Comparison of ENCODE assay signal across 11 mouse cellular contexts in the genomic region with DNA sequence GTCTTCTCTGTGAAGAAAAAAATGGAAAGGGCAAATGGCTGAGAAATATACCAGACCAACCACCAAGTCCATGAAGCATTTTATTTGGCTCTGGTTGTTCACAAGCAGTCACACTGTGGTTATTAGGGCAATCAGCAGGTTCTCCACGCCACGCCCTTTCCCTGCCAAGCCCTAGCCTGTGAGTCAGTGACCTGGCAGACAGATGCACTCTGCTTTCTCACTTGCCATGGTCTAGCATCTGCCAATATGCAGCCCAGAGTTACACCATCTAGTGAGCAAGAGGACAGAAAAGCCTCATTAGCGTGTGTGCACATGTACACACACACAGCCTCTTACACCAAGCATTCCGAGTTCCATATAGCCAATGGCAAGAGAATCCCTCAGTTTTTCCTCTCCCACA. TPM values are rescaled to one million over a fixed set of nuclear protein-coding genes. Genes with fewer than 3 reads are reported as not detected.
A peak's percentile ranks its signal among the peaks of the same experiment; 100 is the strongest.
DNase-seq lines count a peak whose midpoint lies in the region; ATAC-seq lines count a peak whose summit lies in the region.
"Had no signal": no experiment of that assay in that cellular context is flagged by ENCODE, and none has a peak within 500 bp of the region (broad histone marks: within the 10 kb centered on the region; RNA-seq: fewer than 3 reads in every experiment).

No protein-coding gene starts in this region.

- WGBS in heart, embryonic 11.5 days (ENCODE audit: insufficient replicate concordance), result 94% methylated on average over 4 of the region's 4 CpGs

- no peaks in the 10 kb centered on the region for H3K27me3 ChIP-seq in heart, embryonic 11.5 days (ENCODE audit: control insufficient read depth, insufficient read depth, low read length)

- H3K4me2 ChIP-seq in heart, embryonic 11.5 days, result no peak overlapping the region

- no peaks in the 10 kb centered on the region for H3K9me3 ChIP-seq in heart, embryonic 11.5 days (replicated peaks; ENCODE audit: control insufficient read depth, low read length)
- H3K9me3 ChIP-seq: forebrain, embryonic 10.5 days had no signal

- no peak; the same call in 1 of the 2 replicates for ATAC-seq in heart, embryonic 11.5 days (replicated peaks; ENCODE audit: insufficient number of reproducible peaks, low FRiP score, low TSS enrichment)

- H3K36me3 ChIP-seq in heart, embryonic 11.5 days (ENCODE audit: control insufficient read depth, insufficient read depth, low read length), result peaks cover 4% of the 10 kb centered on the region; the same call in 1 of the 2 replicates

- no peak overlapping the region for H3K4me3 ChIP-seq in heart, embryonic 11.5 days (ENCODE audit: low read depth, low read length)
- H3K4me3 ChIP-seq: forebrain, embryonic 10.5 days had no signal

- H3K4me1 ChIP-seq in heart, embryonic 11.5 days (ENCODE audit: control insufficient read depth, insufficient read depth, low read length), result peaks cover 23% of the 10 kb centered on the region

- DNase-seq in heart, adult 11 months, result peak; percentile 96
- peak; percentile 54 for DNase-seq in urinary bladder, postnatal 14 days (ENCODE audit: low spot score)
- DNase-seq in urinary bladder, postnatal 10 days (ENCODE audit: low spot score), result no peak
- DNase-seq in cerebellum, postnatal 36 days, result peak; percentile 49 to 64
- DNase-seq in skeletal muscle tissue, adult 2 months (ENCODE audit: low read depth, low spot score), result peak; percentile 76
- no peak for DNase-seq in frontal cortex, postnatal 36 days (ENCODE audit: low spot score in 2 of 2)
- DNase-seq in thymus, postnatal 36 days, result no peak
- DNase-seq: heart, postnatal 4 days had no signal

- H3K9ac ChIP-seq in heart, embryonic 11.5 days (ENCODE audit: low read depth, low read length), result no peak overlapping the region
- H3K9ac ChIP-seq: liver, embryonic 14.5 days had no signal

- no peak overlapping the region for H3K27ac ChIP-seq in heart, embryonic 11.5 days (ENCODE audit: low read depth, low read length)
- H3K27ac ChIP-seq: forebrain, embryonic 10.5 days; liver, embryonic 14.5 days had no signal

RNA-seq across cellular contexts. Expression of gene Cdh15, which starts 57.6 kb away (rescaled TPM):
- 0.42 and 0.67 TPM in 2 replicates for polyA plus RNA-seq in heart, embryonic 11.5 days (2014; fragmentation: Nextera tagmentation; extraction: Ambion mirVana)
- polyA plus RNA-seq: liver, embryonic 14.5 days had no signal

Comparison
In these comparisons a context has a peak if more than half of its experiments do, and no peak if none do; other contexts are left out.
1. DNase-seq: peak in heart, adult 11 months (single experiment), urinary bladder, postnatal 14 days (single experiment), cerebellum, postnatal 36 days (2 of 2) and skeletal muscle tissue, adult 2 months (single experiment); none in urinary bladder, postnatal 10 days (single experiment), frontal cortex, postnatal 36 days (0 of 2) and thymus, postnatal 36 days (0 of 2).